Comparison of ENCODE assay signal across 8 mouse cellular contexts in the genomic region with DNA sequence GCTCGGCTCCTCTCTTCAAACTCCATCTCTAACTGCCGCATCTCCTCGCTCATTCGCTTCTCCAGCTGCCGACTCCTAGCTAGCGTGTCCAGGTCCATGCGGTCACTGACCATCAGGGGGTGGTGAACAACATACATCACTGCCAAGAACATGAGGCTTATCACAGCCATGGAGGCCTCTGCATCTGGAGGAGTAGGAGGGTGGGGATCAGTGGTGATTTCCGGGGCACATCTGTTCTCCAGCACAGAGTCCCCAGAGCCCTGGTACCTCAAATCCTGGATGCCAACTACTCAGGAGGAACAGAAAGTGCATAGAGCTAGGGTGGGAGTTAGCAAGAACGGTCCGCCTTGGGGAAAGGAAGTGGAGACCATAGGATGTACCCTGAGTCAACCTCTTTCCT. TPM values are rescaled to one million over a fixed set of nuclear protein-coding genes. Genes with fewer than 3 reads are reported as not detected.
DNase-seq lines count a peak whose midpoint lies in the region; ATAC-seq and TF ChIP-seq lines count a peak whose summit lies in the region.

No protein-coding gene starts in this region.

- peaks cover 4% of the 10 kb centered on the region; the same call in 1 of the 2 replicates for H3K36me3 ChIP-seq in lung, postnatal 0 days (ENCODE audit: insufficient read depth, low read length)
- peaks cover 25% of the 10 kb centered on the region for H3K36me3 ChIP-seq in heart, embryonic 10.5 days
- peaks cover 26% of the 10 kb centered on the region for H3K36me3 ChIP-seq in limb, embryonic 12.5 days
- H3K36me3 ChIP-seq in small intestine, adult 2 months (ENCODE audit: control insufficient read depth, insufficient read depth, low read length), result peaks cover 1% of the 10 kb centered on the region; the same call in 1 of the 2 replicates

- DNase-seq in lung, postnatal 0 days (ENCODE audit: low spot score), result no peak
- no peak for DNase-seq in lung, postnatal 36 days
- DNase-seq in heart, embryonic 10.5 days (ENCODE audit: low spot score), result no peak
- no peak for DNase-seq in layer of hippocampus, adult 8-10 months (ENCODE audit: low spot score in 2 of 2)

- H3K9ac ChIP-seq in lung, postnatal 0 days (replicated peaks; ENCODE audit: low read depth), result no peak overlapping the region
- 0 out of 2 replicates have a peak overlapping the region, but pooled peaks have one; percentile 9 for H3K9ac ChIP-seq in limb, embryonic 12.5 days (replicated peaks)

- no peak for ATAC-seq in lung, postnatal 0 days
- ATAC-seq in limb, embryonic 12.5 days (ENCODE audit: insufficient number of reproducible peaks, insufficient read depth, low FRiP score, low TSS enrichment, low read depth), result no peak
- no peak for ATAC-seq in monocyte, adult 5-6 weeks (replicated peaks; ENCODE audit: insufficient number of reproducible peaks, low FRiP score, low TSS enrichment, poor library complexity, severe bottlenecking)
- ATAC-seq in cerebellum, adult (ENCODE audit: insufficient number of reproducible peaks, low FRiP score, low TSS enrichment), result no peak

- no peak for TF ChIP-seq EP300 in lung, postnatal 0 days (IDR thresholded peaks at IDR 0.05)

- no peaks in the 10 kb centered on the region for H3K27me3 ChIP-seq in lung, postnatal 0 days (replicated peaks; ENCODE audit: insufficient read depth, low read length)
- peaks cover 22% of the 10 kb centered on the region for H3K27me3 ChIP-seq in heart, embryonic 10.5 days (ENCODE audit: insufficient read depth, poor library complexity, severe bottlenecking)
- no peaks in the 10 kb centered on the region for H3K27me3 ChIP-seq in limb, embryonic 12.5 days
- H3K27me3 ChIP-seq in small intestine, adult 2 months (ENCODE audit: control insufficient read depth, insufficient read depth, low read length), result no peaks in the 10 kb centered on the region

- peaks cover 6% of the 10 kb centered on the region; the same call in 1 of the 2 replicates for H3K4me1 ChIP-seq in lung, postnatal 0 days (ENCODE audit: insufficient read depth, low read depth, low read length)
- peaks cover 28% of the 10 kb centered on the region for H3K4me1 ChIP-seq in heart, embryonic 10.5 days
- peaks cover 34% of the 10 kb centered on the region for H3K4me1 ChIP-seq in limb, embryonic 12.5 days (replicated peaks)
- peaks cover 13% of the 10 kb centered on the region; the same call in 1 of the 2 replicates for H3K4me1 ChIP-seq in small intestine, adult 2 months (ENCODE audit: control insufficient read depth, insufficient read depth, insufficient read length, low read length)

- peak overlapping the region; percentile 82 for H3K4me2 ChIP-seq in lung, postnatal 0 days (replicated peaks; ENCODE audit: low read depth, low read length)
- H3K4me2 ChIP-seq in limb, embryonic 12.5 days, result peak overlapping the region; percentile 78

- no peak overlapping the region for H3K27ac ChIP-seq in lung, postnatal 0 days (ENCODE audit: low read length)
- peak overlapping the region; percentile 22; the same call in 1 of the 2 replicates for H3K27ac ChIP-seq in heart, embryonic 10.5 days
- no peak overlapping the region for H3K27ac ChIP-seq in limb, embryonic 12.5 days
- H3K27ac ChIP-seq in small intestine, adult 2 months (ENCODE audit: insufficient read depth, low read depth, low read length), result no peak overlapping the region

- no peak for TF ChIP-seq POLR2A in small intestine, adult 2 months (IDR thresholded peaks at IDR 0.05; ENCODE audit: low read depth, low read length)

- no peak overlapping the region; the same call in 1 of the 2 replicates for H3K4me3 ChIP-seq in lung, postnatal 0 days (ENCODE audit: low read depth, low read length)
- H3K4me3 ChIP-seq in heart, embryonic 10.5 days, result peak overlapping the region; percentile 68; the same call in 1 of the 2 replicates
- peak overlapping the region; percentile 62 for H3K4me3 ChIP-seq in limb, embryonic 12.5 days (replicated peaks)
- peak overlapping the region; percentile 71 for H3K4me3 ChIP-seq in small intestine, adult 2 months (ENCODE audit: low read depth, low read length)

- H3K9me3 ChIP-seq in lung, postnatal 0 days (ENCODE audit: low read length), result no peaks in the 10 kb centered on the region
- H3K9me3 ChIP-seq in heart, embryonic 10.5 days, result no peaks in the 10 kb centered on the region
- H3K9me3 ChIP-seq in limb, embryonic 12.5 days, result no peaks in the 10 kb centered on the region

- WGBS in lung, postnatal 0 days, result 76% methylated on average over 10 of the region's 10 CpGs
- WGBS in heart, embryonic 10.5 days, result 81% methylated on average over 10 of the region's 10 CpGs
- 85% methylated on average over 10 of the region's 10 CpGs for WGBS in limb, embryonic 12.5 days
- WGBS in small intestine, adult 2 months, result 78% methylated on average over 10 of the region's 10 CpGs

- no peak for TF ChIP-seq CTCF in lung, postnatal 0 days (IDR thresholded peaks at IDR 0.05)
- TF ChIP-seq CTCF in small intestine, adult 2 months (IDR thresholded peaks at IDR 0.05; ENCODE audit: extremely low read depth, insufficient read length, insufficient replicate concordance, low read depth, low read length), result no peak

RNA-seq across cellular contexts. Expression of gene Itpripl1, which starts 1.2 kb away (rescaled TPM):
- 21.5 and 24.5 TPM in 2 replicates for polyA plus RNA-seq in lung, postnatal 0 days (2015; fragmentation: Nextera tagmentation; extraction: Ambion mirVana)
- 12.4 and 13.1 TPM in 2 replicates for polyA plus RNA-seq in heart, embryonic 10.5 days (2016; fragmentation: Nextera tagmentation; extraction: Ambion mirVana)
- polyA plus RNA-seq in limb, embryonic 12.5 days (2016; fragmentation: Nextera tagmentation; extraction: Ambion mirVana), result 20.8 and 23.0 TPM in 2 replicates
- 2.4 and 6.6 TPM in 2 replicates for polyA plus RNA-seq in small intestine, adult 2 months (2012; rRNA removed)
- total RNA-seq in monocyte, adult 5-6 weeks (2017), result 10.8 to 22.5 TPM (median 14.0 TPM) in 3 replicates
- total RNA-seq in layer of hippocampus, adult 8-10 months (2022), result 1 to 10 TPM; 1.9 to 6.6 (median 4.2) TPM

RNA-seq across cellular contexts. Expression of gene Ncaph, which starts 8.3 kb away (rescaled TPM):
- polyA plus RNA-seq in lung, postnatal 0 days (2015; fragmentation: Nextera tagmentation; extraction: Ambion mirVana), result 13.4 and 17.7 TPM in 2 replicates
- polyA plus RNA-seq in heart, embryonic 10.5 days (2016; fragmentation: Nextera tagmentation; extraction: Ambion mirVana), result 70.9 and 76.9 TPM in 2 replicates
- 112 TPM in 2 replicates for polyA plus RNA-seq in limb, embryonic 12.5 days (2016; fragmentation: Nextera tagmentation; extraction: Ambion mirVana)
- polyA plus RNA-seq in small intestine, adult 2 months (2012; rRNA removed), result 0.86 and 2.2 TPM in 2 replicates
- total RNA-seq in monocyte, adult 5-6 weeks (2017), result 3.0 to 8.1 TPM (median 4.6 TPM) in 3 replicates
- 1 to 10 TPM in 3 of 4 experiments, under 1 TPM in 1; 0.89 to 2.0 (median 1.5) TPM for total RNA-seq in layer of hippocampus, adult 8-10 months (2022)
